Mouse (Mus musculus): ENCODE data around the gene Rnf148.

- TF ChIP-seq EP300 (IDR thresholded peaks at IDR 0.05) (no peak), CTCF (IDR thresholded peaks at IDR 0.05) (no peak)
Measured at GRCm38 (mm10) chr6:23635208-23635607, 19.7 kb downstream of the Rnf148 start.
